In genomic region chr7:4806716-4807115, GRCm38 (mm10) we compare ENCODE assay signal across 9 mouse cellular contexts. TPM values are rescaled to one million over a fixed set of nuclear protein-coding genes. Genes with fewer than 3 reads are reported as not detected.
A peak's percentile ranks its signal among the peaks of the same experiment; 100 is the strongest.
DNase-seq lines count a peak whose midpoint lies in the region; ATAC-seq and TF ChIP-seq lines count a peak whose summit lies in the region.
"Had no signal": no experiment of that assay in that cellular context is flagged by ENCODE, and none has a peak within 500 bp of the region (broad histone marks: within the 10 kb centered on the region; RNA-seq: fewer than 3 reads in every experiment).

No protein-coding gene starts in this region.

- peaks cover 16% of the 10 kb centered on the region for H3K4me1 ChIP-seq in forebrain, embryonic 14.5 days (ENCODE audit: control insufficient read depth, insufficient read depth, low read length)
- H3K4me1 ChIP-seq in forebrain, embryonic 10.5 days, result peaks cover 29% of the 10 kb centered on the region
- H3K4me1 ChIP-seq in spleen, adult 2 months (ENCODE audit: control insufficient read depth, insufficient read depth, insufficient read length), result peaks cover 3% of the 10 kb centered on the region; the same call in 1 of the 2 replicates
- H3K4me1 ChIP-seq in heart, embryonic 12.5 days (replicated peaks), result peaks cover 23% of the 10 kb centered on the region

- ATAC-seq in forebrain, embryonic 14.5 days, result no peak; the same call in 1 of the 2 replicates
- peak; percentile 74 for ATAC-seq in heart, embryonic 12.5 days (ENCODE audit: insufficient number of reproducible peaks, low FRiP score)

- no peak overlapping the region for H3K4me2 ChIP-seq in forebrain, embryonic 14.5 days (ENCODE audit: low read length)
- no peak overlapping the region for H3K4me2 ChIP-seq in heart, embryonic 12.5 days

- H3K9me3 ChIP-seq in forebrain, embryonic 14.5 days (replicated peaks; ENCODE audit: control insufficient read depth, low read length), result no peaks in the 10 kb centered on the region
- H3K9me3 ChIP-seq in forebrain, embryonic 10.5 days, result no peaks in the 10 kb centered on the region
- no peaks in the 10 kb centered on the region for H3K9me3 ChIP-seq in heart, embryonic 12.5 days (replicated peaks)

- H3K4me3 ChIP-seq in forebrain, embryonic 14.5 days (ENCODE audit: low read depth, low read length), result no peak overlapping the region
- no peak overlapping the region for H3K4me3 ChIP-seq in forebrain, embryonic 10.5 days
- no peak overlapping the region for H3K4me3 ChIP-seq in spleen, adult 2 months (ENCODE audit: extremely low read depth, insufficient read depth, insufficient read length)
- H3K4me3 ChIP-seq in heart, embryonic 12.5 days, result no peak overlapping the region

- no peaks in the 10 kb centered on the region for H3K27me3 ChIP-seq in forebrain, embryonic 14.5 days (replicated peaks; ENCODE audit: control insufficient read depth, insufficient read depth, low read length)
- H3K27me3 ChIP-seq in forebrain, embryonic 10.5 days (ENCODE audit: poor library complexity, severe bottlenecking), result no peaks in the 10 kb centered on the region
- H3K27me3 ChIP-seq in spleen, adult 2 months (ENCODE audit: control insufficient read depth, insufficient read depth, low read length), result no peaks in the 10 kb centered on the region
- H3K27me3 ChIP-seq in heart, embryonic 12.5 days (replicated peaks), result no peaks in the 10 kb centered on the region

- TF ChIP-seq CTCF in spleen, adult 2 months (IDR thresholded peaks at IDR 0.05; ENCODE audit: extremely low read depth, insufficient read depth, insufficient read length, insufficient replicate concordance), result no peak

- H3K9ac ChIP-seq in forebrain, embryonic 14.5 days (ENCODE audit: low read length), result no peak overlapping the region
- no peak overlapping the region for H3K9ac ChIP-seq in heart, embryonic 12.5 days

- H3K27ac ChIP-seq in forebrain, embryonic 14.5 days (ENCODE audit: low read depth, low read length), result no peak overlapping the region
- H3K27ac ChIP-seq in forebrain, embryonic 10.5 days, result no peak overlapping the region
- no peak overlapping the region for H3K27ac ChIP-seq in spleen, adult 2 months (ENCODE audit: insufficient read depth, low read length)
- no peak overlapping the region for H3K27ac ChIP-seq in heart, embryonic 12.5 days (ENCODE audit: poor library complexity, severe bottlenecking)

- H3K36me3 ChIP-seq in forebrain, embryonic 14.5 days (ENCODE audit: control insufficient read depth, insufficient read depth, low read length), result peaks cover 64% of the 10 kb centered on the region
- H3K36me3 ChIP-seq in forebrain, embryonic 10.5 days (replicated peaks), result peaks cover 80% of the 10 kb centered on the region
- H3K36me3 ChIP-seq in spleen, adult 2 months (ENCODE audit: control insufficient read depth, insufficient read depth, low read length), result peaks cover 25% of the 10 kb centered on the region
- peaks cover 60% of the 10 kb centered on the region for H3K36me3 ChIP-seq in heart, embryonic 12.5 days

- no peak for TF ChIP-seq POLR2A in spleen, adult 2 months (IDR thresholded peaks at IDR 0.05; ENCODE audit: low read depth, low read length)

- 95% methylated on average over 7 of the region's 7 CpGs for WGBS in forebrain, embryonic 14.5 days
- 95% methylated on average over 7 of the region's 7 CpGs for WGBS in forebrain, embryonic 10.5 days
- whole genome bisulfite sequencing in spleen, adult 2 months, result 84% methylated on average over 7 of the region's 7 CpGs
- WGBS in heart, embryonic 12.5 days, result 86% methylated on average over 7 of the region's 7 CpGs

- peak; percentile 69 for DNase-seq in forebrain, embryonic 14.5 days (ENCODE audit: low spot score)
- DNase-seq in forebrain, embryonic 10.5 days (ENCODE audit: extremely low spot score, low spot score), result no peak
- DNase-seq in spleen, adult 2 months (ENCODE audit: low read depth in 1 of 2, low spot score in 2 of 2), result peak; percentile 21 to 52
- no peak for DNase-seq in spleen, adult 12 weeks (ENCODE audit: low spot score)
- peak; percentile 48 for DNase-seq in lung, postnatal 25 days (ENCODE audit: low spot score)
- DNase-seq in right cerebral cortex, postnatal 36 days (ENCODE audit: low spot score in 2 of 2), result no peak
- no peak for DNase-seq in adrenal gland, postnatal 25 days

RNA-seq across cellular contexts. Expression of gene Ube2s, which starts 5.7 kb away (rescaled TPM):
- 378 and 472 TPM in 2 replicates for polyA plus RNA-seq in forebrain, embryonic 14.5 days (2014; fragmentation: Nextera tagmentation; extraction: Ambion mirVana)
- 399 and 408 TPM in 2 replicates for polyA plus RNA-seq in forebrain, embryonic 10.5 days (2016; fragmentation: Nextera tagmentation; extraction: Ambion mirVana)
- polyA plus RNA-seq in spleen, adult 2 months (2012; rRNA removed), result 167 and 175 TPM in 2 replicates
- 344 and 363 TPM in 2 replicates for polyA plus RNA-seq in heart, embryonic 12.5 days (2016; fragmentation: Nextera tagmentation; extraction: Ambion mirVana)
- 114 and 127 TPM in 2 replicates for total RNA-seq in adrenal gland, postnatal 25 days (2021)

RNA-seq across cellular contexts. Expression of gene Rpl28, which starts 14.0 kb away (rescaled TPM):
- polyA plus RNA-seq in forebrain, embryonic 14.5 days (2014; fragmentation: Nextera tagmentation; extraction: Ambion mirVana), result 179 and 182 TPM in 2 replicates
- polyA plus RNA-seq in forebrain, embryonic 10.5 days (2016; fragmentation: Nextera tagmentation; extraction: Ambion mirVana), result 374 and 397 TPM in 2 replicates
- polyA plus RNA-seq in spleen, adult 2 months (2012; rRNA removed), result 316 and 418 TPM in 2 replicates
- 279 and 284 TPM in 2 replicates for polyA plus RNA-seq in heart, embryonic 12.5 days (2016; fragmentation: Nextera tagmentation; extraction: Ambion mirVana)
- 922 and 1,210 TPM in 2 replicates for total RNA-seq in adrenal gland, postnatal 25 days (2021)

RNA-seq across cellular contexts. Expression of gene Tmem238, which starts 17.3 kb away (rescaled TPM):
- 1.5 and 1.7 TPM in 2 replicates for polyA plus RNA-seq in forebrain, embryonic 14.5 days (2014; fragmentation: Nextera tagmentation; extraction: Ambion mirVana)
- 3.9 and 4.4 TPM in 2 replicates for polyA plus RNA-seq in forebrain, embryonic 10.5 days (2016; fragmentation: Nextera tagmentation; extraction: Ambion mirVana)
- 17.5 and 34.9 TPM in 2 replicates for polyA plus RNA-seq in spleen, adult 2 months (2012; rRNA removed)
- 4.6 and 4.8 TPM in 2 replicates for polyA plus RNA-seq in heart, embryonic 12.5 days (2016; fragmentation: Nextera tagmentation; extraction: Ambion mirVana)
- total RNA-seq in adrenal gland, postnatal 25 days (2021), result 13.4 and 16.4 TPM in 2 replicates

RNA-seq across cellular contexts. Expression of gene Tmem190, which starts 24.0 kb away (rescaled TPM):
- polyA plus RNA-seq in forebrain, embryonic 14.5 days (2014; fragmentation: Nextera tagmentation; extraction: Ambion mirVana), result not detected in 2 replicates
- polyA plus RNA-seq in forebrain, embryonic 10.5 days (2016; fragmentation: Nextera tagmentation; extraction: Ambion mirVana), result 0.34 TPM in 1 of 2 replicates, not detected in the other
- polyA plus RNA-seq in spleen, adult 2 months (2012; rRNA removed), result not detected in 2 replicates
- polyA plus RNA-seq in heart, embryonic 12.5 days (2016; fragmentation: Nextera tagmentation; extraction: Ambion mirVana), result not detected in 2 replicates
- not detected in 2 replicates for total RNA-seq in adrenal gland, postnatal 25 days (2021)
- total RNA-seq: heart, postnatal 14 days had no signal

RNA-seq across cellular contexts. Expression of gene Il11, which starts 24.1 kb away (rescaled TPM):
- 0.21 and 0.32 TPM in 2 replicates for polyA plus RNA-seq in forebrain, embryonic 14.5 days (2014; fragmentation: Nextera tagmentation; extraction: Ambion mirVana)
- polyA plus RNA-seq in forebrain, embryonic 10.5 days (2016; fragmentation: Nextera tagmentation; extraction: Ambion mirVana), result not detected in 2 replicates
- polyA plus RNA-seq in spleen, adult 2 months (2012; rRNA removed), result 0.09 and 0.23 TPM in 2 replicates
- polyA plus RNA-seq in heart, embryonic 12.5 days (2016; fragmentation: Nextera tagmentation; extraction: Ambion mirVana), result 0.28 TPM in 1 of 2 replicates, not detected in the other
- total RNA-seq in adrenal gland, postnatal 25 days (2021), result 0.15 TPM in 1 of 2 replicates, not detected in the other

Comparison
In these comparisons a context has a peak if more than half of its experiments do, and no peak if none do; other contexts are left out.
1. DNase-seq: peak in forebrain, embryonic 14.5 days (single experiment), spleen, adult 2 months (2 of 2) and lung, postnatal 25 days (single experiment); none in forebrain, embryonic 10.5 days (single experiment), spleen, adult 12 weeks (single experiment), right cerebral cortex, postnatal 36 days (0 of 2) and adrenal gland, postnatal 25 days (single experiment).